Mouse (Mus musculus): ENCODE results near the gene Zfyve28. TPM values are rescaled to one million over a fixed set of nuclear protein-coding genes. Genes with fewer than 3 reads are reported as not detected.
A peak's percentile ranks its signal among the peaks of the same experiment; 100 is the strongest.

Gene Zfyve28
- polyA plus RNA-seq (2014; fragmentation: Nextera tagmentation; extraction: Ambion mirVana), result 0.21 and 0.38 TPM in 2 replicates

- Histone ChIP-seq H3K36me3 (ENCODE audit: insufficient read depth) (no peaks in the 10 kb centered on the region), H3K27me3 (ENCODE audit: insufficient read depth, low read length) (peaks cover 49% of the 10 kb centered on the region), H3K9ac (no peak within 1 kb of the TSS), H3K4me2 (peak within 1 kb of the TSS; percentile 95), H3K4me3 (ENCODE audit: low read depth, low read length) (peak within 1 kb of the TSS; percentile 53), H3K9me3 (ENCODE audit: low read depth, low read length) (no peaks in the 10 kb centered on the region), H3K4me1 (ENCODE audit: insufficient read depth) (no peaks in the 10 kb centered on the region), H3K27ac (ENCODE audit: low read depth) (no peak within 1 kb of the TSS)
- ATAC-seq (ENCODE audit: insufficient read depth) (peak; percentile 95), DNase-seq (peak; percentile 78)
- no peak for TF ChIP-seq CTCF (IDR thresholded peaks at IDR 0.05; ENCODE audit: low read depth)
- WGBS, result under 1% methylated on average over 78 of the region's 83 CpGs
Measured at GRCm38 (mm10) chr5:34288154-34288716, at the start of gene Zfyve28, which contains the start of gene Cfap99. Gene Zfyve28, minus strand, starts transcription at chr5:34288449. Gene Cfap99, plus strand, starts transcription at chr5:34288600.

- peak overlapping the region; percentile 92 for H3K4me2 ChIP-seq
- ATAC-seq (ENCODE audit: insufficient read depth), result peak; percentile 53
- peak overlapping the region; percentile 99 for H3K9ac ChIP-seq
- no peak for TF ChIP-seq CTCF (IDR thresholded peaks at IDR 0.05; ENCODE audit: low read depth)
- H3K9me3 ChIP-seq (ENCODE audit: low read depth, low read length), result no peaks in the 10 kb centered on the region
- H3K4me3 ChIP-seq (ENCODE audit: low read depth, low read length), result peak overlapping the region; percentile 99
- H3K27me3 ChIP-seq (ENCODE audit: insufficient read depth, low read length), result no peaks in the 10 kb centered on the region
- under 1% methylated on average over 42 of the region's 42 CpGs for WGBS
- H3K27ac ChIP-seq (ENCODE audit: low read depth), result peak overlapping the region; percentile 99
- H3K4me1 ChIP-seq (ENCODE audit: insufficient read depth), result peaks cover 7% of the 10 kb centered on the region; the same call in 1 of the 2 replicates
- H3K36me3 ChIP-seq (ENCODE audit: insufficient read depth), result no peaks in the 10 kb centered on the region
- DNase-seq, result peak; percentile 79
Measured at GRCm38 (mm10) chr5:34336775-34337450, 48.7 kb upstream of the Zfyve28 start.

- Histone ChIP-seq H3K4me2 (peak within 1 kb of the TSS; percentile 92), H3K27ac (ENCODE audit: low read depth) (peak within 1 kb of the TSS; percentile 99), H3K9ac (peak within 1 kb of the TSS; percentile 99), H3K27me3 (ENCODE audit: insufficient read depth, low read length) (no peaks in the 10 kb centered on the region), H3K36me3 (ENCODE audit: insufficient read depth) (no peaks in the 10 kb centered on the region), H3K4me3 (ENCODE audit: low read depth, low read length) (peak within 1 kb of the TSS; percentile 99), H3K4me1 (ENCODE audit: insufficient read depth) (peaks cover 7% of the 10 kb centered on the region; the same call in 1 of the 2 replicates), H3K9me3 (ENCODE audit: low read depth, low read length) (no peaks in the 10 kb centered on the region)
- peak; percentile 99 for DNase-seq
- under 1% methylated on average over 58 of the region's 67 CpGs for WGBS
- peak; percentile 97 for ATAC-seq (ENCODE audit: insufficient read depth)
- TF ChIP-seq CTCF (IDR thresholded peaks at IDR 0.05; ENCODE audit: low read depth), result no peak
Measured at GRCm38 (mm10) chr5:34336097-34336774, 48.0 kb upstream of the Zfyve28 start, which contains the start of gene Rnf4. Gene Rnf4, plus strand, starts transcription at chr5:34336289.

- TF ChIP-seq CTCF (IDR thresholded peaks at IDR 0.05; ENCODE audit: low read depth), result no peak
- H3K9me3 ChIP-seq (ENCODE audit: low read depth, low read length), result no peaks in the 10 kb centered on the region
- ATAC-seq (ENCODE audit: insufficient read depth), result peak; percentile 69
Measured at GRCm38 (mm10) chr5:34335539-34336096, 47.4 kb upstream of the Zfyve28 start.

GRCm38 (mm10) chr5:34334081-34334480 lies 45.8 kb upstream of the Zfyve28 start:
- no peaks in the 10 kb centered on the region for H3K36me3 ChIP-seq (ENCODE audit: insufficient read depth)
- H3K4me1 ChIP-seq (ENCODE audit: insufficient read depth), result peaks cover 7% of the 10 kb centered on the region; the same call in 1 of the 2 replicates
- no peak overlapping the region for H3K27ac ChIP-seq (ENCODE audit: low read depth)
- H3K9me3 ChIP-seq (ENCODE audit: low read depth, low read length), result no peaks in the 10 kb centered on the region
- no peak overlapping the region for H3K4me2 ChIP-seq
- ATAC-seq (ENCODE audit: insufficient read depth) (no peak), DNase-seq (no peak)
- no peak overlapping the region for H3K4me3 ChIP-seq (ENCODE audit: low read depth, low read length)
- no peak overlapping the region for H3K9ac ChIP-seq
- TF ChIP-seq CTCF (IDR thresholded peaks at IDR 0.05; ENCODE audit: low read depth), result no peak
- H3K27me3 ChIP-seq (ENCODE audit: insufficient read depth, low read length), result no peaks in the 10 kb centered on the region
- WGBS, result 92% methylated on average over 1 of the region's 1 CpGs

More at GRCm38 (mm10) chr5:34335539-34336096, 47.4 kb upstream of the Zfyve28 start:
- H3K4me2 ChIP-seq, result peak overlapping the region; percentile 69
- H3K4me3 ChIP-seq (ENCODE audit: low read depth, low read length), result peak overlapping the region; percentile 99
- peak overlapping the region; percentile 99 for H3K9ac ChIP-seq
- H3K27ac ChIP-seq (ENCODE audit: low read depth), result peak overlapping the region; percentile 90
- H3K4me1 ChIP-seq (ENCODE audit: insufficient read depth), result peaks cover 7% of the 10 kb centered on the region; the same call in 1 of the 2 replicates
- no peaks in the 10 kb centered on the region for H3K27me3 ChIP-seq (ENCODE audit: insufficient read depth, low read length)
- H3K36me3 ChIP-seq (ENCODE audit: insufficient read depth), result no peaks in the 10 kb centered on the region
- 2% methylated on average over 21 of the region's 21 CpGs for WGBS
- DNase-seq, result peak; percentile 57

- no peak overlapping the region for H3K4me3 ChIP-seq (ENCODE audit: low read depth, low read length)
- H3K9me3 ChIP-seq (ENCODE audit: low read depth, low read length), result no peaks in the 10 kb centered on the region
- peaks cover 7% of the 10 kb centered on the region for H3K4me1 ChIP-seq (ENCODE audit: insufficient read depth)
- DNase-seq, result no peak
- no peak for TF ChIP-seq CTCF (IDR thresholded peaks at IDR 0.05; ENCODE audit: low read depth)
- H3K27ac ChIP-seq (ENCODE audit: low read depth), result no peak overlapping the region
- no peak overlapping the region for H3K9ac ChIP-seq
- no peak overlapping the region for H3K4me2 ChIP-seq
- no peak for ATAC-seq (ENCODE audit: insufficient read depth)
- 90% methylated on average over 2 of the region's 2 CpGs for whole genome bisulfite sequencing
- no peaks in the 10 kb centered on the region for H3K27me3 ChIP-seq (ENCODE audit: insufficient read depth, low read length)
- no peaks in the 10 kb centered on the region for H3K36me3 ChIP-seq (ENCODE audit: insufficient read depth)
Measured at GRCm38 (mm10) chr5:34330136-34330535, 41.9 kb upstream of the Zfyve28 start.
